Mouse (Mus musculus) embryonic facial prominence, embryonic 12.5 days (tissue): ENCODE measurements around the gene Olfm1. TPM values are rescaled to one million over a fixed set of nuclear protein-coding genes. Genes with fewer than 3 reads are reported as not detected.
A peak's percentile ranks its signal among the peaks of the same experiment; 100 is the strongest.

Experiments
- ATAC-seq: fragments of 200-750 bp; cut with Nextera tagmentation; 2 replicates; pipeline ENCODE4 v1.8.0; 2017; ENCODE audit not compliant: insufficient number of reproducible peaks, insufficient read depth, low FRiP score, low TSS enrichment
- H3K27ac ChIP-seq: fragments of 300-500 bp; sonication (generic); 2 replicates; pipeline ENCODE4 v1.5.1; 2016; ENCODE audit warnings: mild to moderate bottlenecking
- H3K27me3 ChIP-seq: fragments of 300-500 bp; sonication (generic); 2 replicates; pipeline ENCODE4 v1.6.1; 2016; ENCODE audit warnings: mild to moderate bottlenecking, moderate library complexity
- H3K36me3 ChIP-seq: fragments of 300-500 bp; sonication (generic); 2 replicates; pipeline ENCODE4 v1.6.1; 2016; ENCODE audit warnings: mild to moderate bottlenecking
- H3K4me1 ChIP-seq: fragments of 300-500 bp; sonication (generic); 2 replicates; pipeline ENCODE4 v1.6.1; 2016
- H3K4me2 ChIP-seq: fragments of 300-500 bp; sonication (generic); replicated peaks from 2 replicates; pipeline ENCODE4 v1.6.1; 2016; ENCODE audit warnings: mild to moderate bottlenecking, moderate library complexity
- H3K4me3 ChIP-seq: fragments of 300-500 bp; sonication (generic); 2 replicates; pipeline ENCODE4 v1.5.1; 2016; ENCODE audit warnings: mild to moderate bottlenecking
- H3K9ac ChIP-seq: fragments of 300-500 bp; sonication (generic); 2 replicates; pipeline ENCODE4 v1.6.1; 2016; ENCODE audit warnings: mild to moderate bottlenecking, moderate library complexity
- H3K9me3 ChIP-seq: fragments of 300-500 bp; sonication (generic); 2 replicates; pipeline ENCODE4 v1.6.1; 2016; ENCODE audit warnings: mild to moderate bottlenecking, moderate library complexity
- WGBS: fragments of 180-500 bp; shearing (Covaris S2); methylation state at CpG from one replicate; pipeline ENCODE4 v1.1.7; 2016; 5-methylcytosine and 5-hydroxymethylcytosine counted together
- polyA plus RNA-seq: library from polyadenylated mRNA; unstranded; fragments of >200 nt; fragmentation: Nextera tagmentation; extraction: Ambion mirVana; gene quantifications from 2 replicates; pipeline ENCODE4 v1.2.1, GENCODE M21; 2016

Gene Olfm1
- polyA plus RNA-seq, 1 experiment from 2014 or later, result 34.5 TPM

GRCm38 (mm10) chr2:28205467-28205805 lies 12.6 kb downstream of the Olfm1 start:
- ATAC-seq, result no peak
- H3K4me1 ChIP-seq, result peaks cover 17% of the 10 kb centered on the region; the same call in 1 of the 2 replicates
- peak overlapping the region; percentile 59 for H3K4me3 ChIP-seq
- peaks cover 23% of the 10 kb centered on the region; the same call in 1 of the 2 replicates for H3K27me3 ChIP-seq
- no peaks in the 10 kb centered on the region for H3K9me3 ChIP-seq
- H3K4me2 ChIP-seq, result peak overlapping the region; percentile 99
- peak overlapping the region; percentile 72 for H3K9ac ChIP-seq
- H3K36me3 ChIP-seq, result no peaks in the 10 kb centered on the region
- no peak overlapping the region for H3K27ac ChIP-seq
- WGBS, result under 1% methylated on average over 49 of the region's 49 CpGs

DNA sequence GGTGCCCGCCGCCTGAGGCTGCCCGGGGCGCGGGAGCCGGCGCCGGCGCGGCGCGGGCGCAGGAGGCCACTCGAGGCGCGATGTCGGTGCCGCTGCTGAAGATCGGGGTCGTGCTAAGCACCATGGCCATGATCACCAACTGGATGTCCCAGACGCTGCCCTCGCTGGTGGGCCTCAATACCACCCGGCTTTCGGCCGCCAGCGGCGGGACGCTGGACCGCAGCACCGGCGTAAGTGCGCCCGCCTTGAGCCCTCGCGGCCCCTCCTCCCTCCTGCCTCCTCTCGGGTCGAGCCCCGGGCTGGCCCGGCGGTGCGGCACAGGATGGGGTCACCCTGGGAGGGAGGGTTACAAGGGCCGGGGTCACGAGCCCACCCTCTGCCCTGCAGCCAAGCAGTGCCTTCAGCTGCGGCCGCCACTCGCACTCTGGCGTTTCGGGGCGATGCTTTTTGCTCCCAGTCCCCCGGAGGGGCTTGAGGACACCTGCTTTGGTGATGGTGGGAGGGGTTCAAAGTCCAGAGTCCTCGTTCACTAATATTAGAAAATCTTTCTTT lies 13.2 kb downstream of the Olfm1 start:
- H3K27me3 ChIP-seq, result peaks cover 23% of the 10 kb centered on the region; the same call in 1 of the 2 replicates
- H3K36me3 ChIP-seq, result no peaks in the 10 kb centered on the region
- H3K4me2 ChIP-seq, result peak overlapping the region; percentile 99
- peaks cover 17% of the 10 kb centered on the region; the same call in 1 of the 2 replicates for H3K4me1 ChIP-seq
- WGBS, result under 1% methylated on average over 49 of the region's 51 CpGs
- H3K4me3 ChIP-seq, result peak overlapping the region; percentile 59
- peak overlapping the region; percentile 72 for H3K9ac ChIP-seq
- H3K27ac ChIP-seq, result no peak overlapping the region
- ATAC-seq, result no peak
- no peaks in the 10 kb centered on the region for H3K9me3 ChIP-seq

DNA sequence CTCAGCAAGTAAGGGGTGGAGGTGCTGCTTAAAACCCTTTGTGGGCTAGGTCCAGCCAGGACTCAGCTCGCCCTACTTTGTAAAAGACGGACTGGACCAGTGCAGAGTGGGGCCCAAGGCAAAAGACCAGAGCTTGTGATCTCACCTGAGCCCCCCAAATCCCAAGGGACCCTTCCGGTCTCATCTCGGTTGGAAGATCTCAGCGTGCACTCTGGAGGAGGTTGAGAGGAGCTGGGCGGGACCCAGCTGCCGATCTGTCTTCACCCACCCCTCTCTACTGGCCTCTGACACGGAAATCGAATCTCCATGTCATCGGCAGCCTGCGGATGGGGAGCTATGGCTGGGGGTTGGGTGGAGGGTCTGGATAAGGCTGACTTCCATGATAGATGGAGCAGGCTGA lies 13.7 kb downstream of the Olfm1 start:
- peak overlapping the region; percentile 99 for H3K4me2 ChIP-seq

GRCm38 (mm10) chr2:28207200-28207750 lies 14.5 kb downstream of the Olfm1 start:
- no peak overlapping the region for H3K27ac ChIP-seq
- no peaks in the 10 kb centered on the region for H3K36me3 ChIP-seq
- no peak overlapping the region for H3K4me3 ChIP-seq
- ATAC-seq, result no peak
- H3K9ac ChIP-seq, result no peak overlapping the region
- whole genome bisulfite sequencing, result 81% methylated on average over 3 of the region's 3 CpGs
- peaks cover 23% of the 10 kb centered on the region; the same call in 1 of the 2 replicates for H3K27me3 ChIP-seq
- no peaks in the 10 kb centered on the region for H3K9me3 ChIP-seq
- peaks cover 17% of the 10 kb centered on the region; the same call in 1 of the 2 replicates for H3K4me1 ChIP-seq
- no peak overlapping the region for H3K4me2 ChIP-seq

More for the DNA sequence above, 13.7 kb downstream of the Olfm1 start:
- H3K27me3 ChIP-seq, result peaks cover 23% of the 10 kb centered on the region; the same call in 1 of the 2 replicates
- H3K4me3 ChIP-seq, result peak overlapping the region; percentile 59
- WGBS, result 10% methylated on average over 11 of the region's 11 CpGs
- H3K9ac ChIP-seq, result peak overlapping the region; percentile 72; the same call in 1 of the 2 replicates
- no peaks in the 10 kb centered on the region for H3K9me3 ChIP-seq
- no peak overlapping the region for H3K27ac ChIP-seq
- no peaks in the 10 kb centered on the region for H3K36me3 ChIP-seq
- peaks cover 17% of the 10 kb centered on the region; the same call in 1 of the 2 replicates for H3K4me1 ChIP-seq
- ATAC-seq, result no peak

DNA sequence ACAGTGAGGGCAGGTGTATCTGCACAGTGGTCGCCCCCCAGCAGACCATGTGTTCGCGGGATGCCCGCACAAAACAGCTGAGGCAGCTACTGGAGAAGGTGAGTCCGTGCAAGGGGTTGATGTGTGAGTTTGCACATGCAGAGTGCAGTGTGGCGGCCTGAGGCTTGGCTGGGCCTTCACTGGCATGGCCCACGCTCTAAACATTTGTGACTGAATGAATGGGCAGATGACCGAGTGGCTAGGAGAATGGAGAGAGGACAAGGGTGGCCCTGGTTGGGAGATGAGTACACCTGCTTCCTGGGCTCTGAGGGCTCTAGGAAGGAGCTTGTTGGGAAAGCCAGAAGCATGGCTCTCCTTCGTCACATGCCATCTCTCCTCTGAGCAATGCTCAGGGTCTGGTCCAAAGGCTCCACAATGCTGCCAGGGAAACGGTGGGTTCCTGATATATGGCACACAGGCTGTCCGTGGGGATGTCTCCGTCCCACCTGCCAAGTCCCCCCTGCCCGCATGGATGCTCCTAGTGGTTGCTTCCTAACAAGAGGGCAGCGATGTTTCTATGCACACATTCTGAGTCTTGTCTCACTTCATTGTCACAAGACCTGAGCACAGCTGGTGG lies 15.4 kb downstream of the Olfm1 start:
- peaks cover 23% of the 10 kb centered on the region; the same call in 1 of the 2 replicates for H3K27me3 ChIP-seq

GRCm38 (mm10) chr2:28209211-28209610 lies 16.4 kb downstream of the Olfm1 start:
- Histone ChIP-seq H3K27me3 (peaks cover 23% of the 10 kb centered on the region; the same call in 1 of the 2 replicates), H3K4me2 (no peak overlapping the region), H3K9ac (no peak overlapping the region), H3K27ac (no peak overlapping the region), H3K9me3 (no peaks in the 10 kb centered on the region), H3K36me3 (no peaks in the 10 kb centered on the region), H3K4me3 (no peak overlapping the region), H3K4me1 (peaks cover 21% of the 10 kb centered on the region; the same call in 1 of the 2 replicates)
- 84% methylated on average over 5 of the region's 5 CpGs for WGBS
- no peak for ATAC-seq

More for the DNA sequence above, 15.4 kb downstream of the Olfm1 start:
- H3K27ac ChIP-seq, result no peak overlapping the region
- H3K4me2 ChIP-seq, result no peak overlapping the region
- H3K4me3 ChIP-seq, result no peak overlapping the region
- peaks cover 22% of the 10 kb centered on the region; the same call in 1 of the 2 replicates for H3K4me1 ChIP-seq
- H3K9ac ChIP-seq, result no peak overlapping the region
- H3K36me3 ChIP-seq, result no peaks in the 10 kb centered on the region
- no peaks in the 10 kb centered on the region for H3K9me3 ChIP-seq
- WGBS, result 91% methylated on average over 14 of the region's 14 CpGs
- ATAC-seq, result no peak

GRCm38 (mm10) chr2:28209653-28210052 lies 16.9 kb downstream of the Olfm1 start:
- peaks cover 20% of the 10 kb centered on the region; the same call in 1 of the 2 replicates for H3K27me3 ChIP-seq
- ATAC-seq, result no peak
- H3K4me2 ChIP-seq, result no peak overlapping the region
- H3K4me3 ChIP-seq, result no peak overlapping the region
- peaks cover 3% of the 10 kb centered on the region; the same call in 1 of the 2 replicates for H3K36me3 ChIP-seq
- H3K4me1 ChIP-seq, result peaks cover 17% of the 10 kb centered on the region; the same call in 1 of the 2 replicates
- no peak overlapping the region for H3K9ac ChIP-seq
- no peak overlapping the region for H3K27ac ChIP-seq
- no peaks in the 10 kb centered on the region for H3K9me3 ChIP-seq
- 82% methylated on average over 12 of the region's 12 CpGs for WGBS

DNA sequence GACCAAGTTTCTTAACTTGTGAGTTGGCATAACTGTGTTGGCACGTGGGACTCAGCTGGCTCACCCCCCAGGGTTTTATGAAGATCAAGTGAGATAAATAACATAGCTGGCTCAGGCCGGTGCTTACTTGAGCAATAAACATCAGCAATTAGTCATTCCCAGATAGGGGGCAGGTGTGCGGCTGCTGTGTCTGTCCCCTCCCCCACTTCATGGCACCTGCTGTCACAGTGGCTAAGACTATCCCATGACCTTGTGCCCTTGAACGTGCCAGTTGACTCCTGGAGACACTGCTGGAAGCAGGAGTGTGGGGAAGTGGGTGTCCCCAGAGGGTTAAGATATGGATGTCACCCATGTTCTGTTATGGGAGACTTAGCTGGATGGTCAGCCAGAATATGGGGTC lies 17.5 kb downstream of the Olfm1 start:
- H3K27me3 ChIP-seq, result peaks cover 20% of the 10 kb centered on the region; the same call in 1 of the 2 replicates
- H3K36me3 ChIP-seq, result peaks cover 7% of the 10 kb centered on the region; the same call in 1 of the 2 replicates
- H3K4me1 ChIP-seq, result peaks cover 13% of the 10 kb centered on the region; the same call in 1 of the 2 replicates
- no peak overlapping the region for H3K27ac ChIP-seq
- no peak overlapping the region for H3K4me2 ChIP-seq
- H3K4me3 ChIP-seq, result no peak overlapping the region
- no peak overlapping the region for H3K9ac ChIP-seq
- ATAC-seq, result no peak
- 67% methylated on average over 4 of the region's 4 CpGs for WGBS
- no peaks in the 10 kb centered on the region for H3K9me3 ChIP-seq

DNA sequence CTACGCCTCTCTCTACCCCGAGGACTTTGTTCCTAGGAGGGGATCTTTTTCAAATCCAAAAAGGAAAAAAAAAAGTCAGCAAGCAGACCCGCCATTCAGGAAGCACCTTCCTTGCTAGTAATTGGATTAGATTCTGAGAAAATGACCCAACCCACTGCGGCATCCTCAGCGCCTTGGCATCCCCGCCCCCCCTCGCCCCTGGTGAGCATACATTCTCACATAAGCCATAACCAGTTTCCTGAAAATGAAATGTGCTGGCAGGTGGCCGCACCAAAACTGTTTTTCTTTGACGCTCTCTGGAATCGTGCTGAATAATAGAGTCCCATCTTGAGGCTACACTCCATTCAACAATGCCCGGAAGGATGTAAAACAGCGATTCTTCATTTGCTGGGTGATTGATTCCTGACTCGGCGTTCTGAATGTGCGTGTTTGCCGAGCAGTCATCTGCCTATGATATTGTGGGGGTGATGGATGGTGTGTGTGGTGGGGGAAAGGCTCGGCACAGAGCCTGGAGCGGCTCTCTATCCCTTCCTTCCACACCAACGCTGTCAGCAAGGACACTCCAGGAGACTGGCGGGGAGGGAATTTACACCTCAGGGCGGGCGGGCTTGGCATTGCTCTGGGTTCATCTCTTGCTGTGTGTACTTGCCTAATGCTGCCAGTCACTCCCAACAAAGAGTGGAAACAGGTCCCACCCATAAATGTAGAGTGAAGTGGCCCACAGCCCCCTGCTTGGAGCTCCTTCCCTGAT lies 18.9 kb downstream of the Olfm1 start:
- H3K4me2 ChIP-seq, result no peak overlapping the region

DNA sequence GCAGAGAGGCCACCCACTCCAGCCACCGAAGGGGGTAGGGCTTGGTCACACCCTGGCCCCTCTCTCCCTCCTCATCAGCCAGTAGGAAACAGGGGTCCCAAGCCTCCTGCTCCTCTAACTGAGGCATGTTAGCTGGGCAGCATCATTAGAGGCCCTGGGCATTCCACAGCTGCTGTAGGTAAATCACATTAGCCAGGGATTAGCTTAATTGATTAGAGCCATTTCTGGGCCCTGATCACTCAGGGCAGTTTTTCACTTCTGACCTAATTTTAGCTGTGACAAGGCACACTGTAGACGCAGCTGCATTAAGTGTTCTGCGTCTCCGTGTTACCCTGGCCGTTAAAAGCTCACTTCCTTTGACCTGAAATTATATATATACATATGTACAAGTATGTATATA lies 20.1 kb downstream of the Olfm1 start:
- Histone ChIP-seq H3K27me3 (peaks cover 2% of the 10 kb centered on the region; the same call in 1 of the 2 replicates), H3K27ac (no peak overlapping the region), H3K4me1 (peaks cover 5% of the 10 kb centered on the region; the same call in 1 of the 2 replicates)

More for the DNA sequence above, 18.9 kb downstream of the Olfm1 start:
- ATAC-seq, result no peak
- H3K4me1 ChIP-seq, result peaks cover 5% of the 10 kb centered on the region; the same call in 1 of the 2 replicates
- peaks cover 12% of the 10 kb centered on the region; the same call in 1 of the 2 replicates for H3K27me3 ChIP-seq
- no peak overlapping the region for H3K27ac ChIP-seq
- 72% methylated on average over 22 of the region's 22 CpGs for WGBS
- no peaks in the 10 kb centered on the region for H3K9me3 ChIP-seq
- peaks cover 11% of the 10 kb centered on the region for H3K36me3 ChIP-seq
- H3K9ac ChIP-seq, result no peak overlapping the region
- no peak overlapping the region for H3K4me3 ChIP-seq

DNA sequence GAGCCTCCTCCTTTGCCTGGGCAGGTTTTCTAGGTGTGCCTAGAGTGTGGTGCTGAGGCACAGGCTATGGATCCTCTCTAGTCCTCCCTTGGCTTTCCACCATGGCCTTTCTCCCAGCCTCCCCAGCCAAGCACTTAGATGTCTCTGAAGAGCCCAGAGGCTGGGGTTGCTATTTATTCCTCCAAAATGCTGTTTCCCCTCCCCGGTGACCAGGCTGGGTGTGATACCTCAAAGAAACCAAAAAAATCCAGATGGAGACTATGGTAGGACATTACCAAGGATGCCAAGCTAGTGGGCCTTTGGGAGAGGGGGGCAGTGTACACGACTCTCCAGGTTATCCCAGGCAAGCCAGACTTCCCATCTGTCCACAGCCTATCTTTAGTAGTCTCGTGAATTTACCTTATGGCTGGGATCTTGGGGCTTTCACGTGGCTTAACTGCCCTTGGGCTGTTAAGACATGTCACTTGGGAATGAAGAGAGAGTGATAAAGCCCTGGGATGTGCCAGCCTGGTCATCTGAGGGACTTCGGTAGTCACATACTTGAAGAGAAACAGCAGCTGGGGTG lies 23.5 kb downstream of the Olfm1 start:
- ATAC-seq, result no peak
- WGBS, result 83% methylated on average over 5 of the region's 5 CpGs
- Histone ChIP-seq H3K4me3 (no peak overlapping the region), H3K4me2 (no peak overlapping the region), H3K36me3 (peaks cover 11% of the 10 kb centered on the region), H3K9me3 (no peaks in the 10 kb centered on the region), H3K27me3 (no peaks in the 10 kb centered on the region), H3K9ac (no peak overlapping the region), H3K4me1 (peaks cover 5% of the 10 kb centered on the region; the same call in 1 of the 2 replicates), H3K27ac (no peak overlapping the region)

More for the DNA sequence above, 20.1 kb downstream of the Olfm1 start:
- Histone ChIP-seq H3K4me2 (no peak overlapping the region), H3K4me3 (no peak overlapping the region), H3K36me3 (peaks cover 11% of the 10 kb centered on the region), H3K9ac (no peak overlapping the region), H3K9me3 (no peaks in the 10 kb centered on the region)
- no peak for ATAC-seq
- WGBS, result 44% methylated on average over 5 of the region's 5 CpGs
